Mouse (Mus musculus): Measurements from ENCODE around the gene Cnr1.

DNA sequence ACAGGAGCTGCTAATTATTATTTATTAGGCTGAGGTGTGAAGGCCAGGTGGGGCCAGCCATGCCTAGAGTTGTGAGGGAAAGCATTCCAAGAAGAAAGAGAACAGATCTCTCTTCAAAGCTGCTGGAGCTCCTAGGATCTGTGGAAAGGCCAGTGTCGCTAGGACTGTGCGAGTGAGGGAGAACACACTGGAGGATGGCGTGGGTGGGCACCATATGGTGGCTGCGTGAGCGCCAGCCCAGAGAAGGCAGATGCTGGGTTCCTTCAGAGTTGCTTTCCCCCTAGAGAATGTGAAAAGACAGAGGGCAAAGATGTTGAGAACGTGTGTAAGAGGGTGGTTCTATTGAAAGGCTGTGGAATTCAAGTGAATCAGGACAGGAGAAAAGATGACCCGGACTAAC lies 30.6 kb upstream of the Cnr1 start:
- TF ChIP-seq CTCF (IDR thresholded peaks at IDR 0.05; ENCODE audit: low read depth, low read length), result no peak
- no peak for TF ChIP-seq POLR2A (IDR thresholded peaks at IDR 0.05; ENCODE audit: extremely low read depth, insufficient read depth, low read length)

Measured in liver, adult 2 months (tissue).